Mouse (Mus musculus): ENCODE results near the gene Tmem131. TPM values are rescaled to one million over a fixed set of nuclear protein-coding genes. Genes with fewer than 3 reads are reported as not detected.
"Not testable (repeated sequence)": the region's sequence is repeated elsewhere in the genome, so short reads cannot be mapped to it uniquely, and the experiment has no call there.

Tmem131 gene
- polyA plus RNA-seq, 1 experiment from 2014 or later: 13.1 TPM

- H3K9me3 ChIP-seq (replicated peaks; ENCODE audit: control insufficient read depth, low read length): no peaks in the 10 kb centered on the region
- no peak overlapping the region for H3K9ac ChIP-seq (ENCODE audit: low read length)
- H3K4me2 ChIP-seq (ENCODE audit: low read depth, low read length): no peak overlapping the region
- no peak for ATAC-seq (ENCODE audit: insufficient read depth, low FRiP score)
- WGBS: 50% methylated on average over 14 of the region's 14 CpGs
- H3K36me3 ChIP-seq (ENCODE audit: control insufficient read depth, insufficient read depth, low read length): peaks cover 11% of the 10 kb centered on the region
- H3K27ac ChIP-seq (ENCODE audit: low read length): peak overlapping the region; percentile 77
- H3K27me3 ChIP-seq (ENCODE audit: control insufficient read depth, insufficient read depth, low read length): no peaks in the 10 kb centered on the region
- peaks cover 11% of the 10 kb centered on the region; the same call in 1 of the 2 replicates for H3K4me1 ChIP-seq (ENCODE audit: control insufficient read depth, insufficient read depth, low read length)
- H3K4me3 ChIP-seq (replicated peaks; ENCODE audit: low read length): no peak overlapping the region
Measured at GRCm38 (mm10) chr1:36830913-36831866, 112.3 kb downstream of the Tmem131 start.

- H3K36me3 ChIP-seq (ENCODE audit: control insufficient read depth, insufficient read depth, low read length): peaks cover 23% of the 10 kb centered on the region
- H3K4me2 ChIP-seq (ENCODE audit: low read depth, low read length): no peak overlapping the region
- H3K9me3 ChIP-seq (replicated peaks; ENCODE audit: control insufficient read depth, low read length): no peaks in the 10 kb centered on the region
- H3K4me3 ChIP-seq (replicated peaks; ENCODE audit: low read length): no peak overlapping the region
- no peak for ATAC-seq (ENCODE audit: insufficient read depth, low FRiP score)
- no peaks in the 10 kb centered on the region for H3K27me3 ChIP-seq (ENCODE audit: control insufficient read depth, insufficient read depth, low read length)
- H3K4me1 ChIP-seq (ENCODE audit: control insufficient read depth, insufficient read depth, low read length): no peaks in the 10 kb centered on the region
- no peak overlapping the region for H3K9ac ChIP-seq (ENCODE audit: low read length)
- no peak overlapping the region for H3K27ac ChIP-seq (ENCODE audit: low read length)
- 83% methylated on average over 5 of the region's 5 CpGs for WGBS
Measured at GRCm38 (mm10) chr1:36824356-36824755, 119.1 kb downstream of the Tmem131 start.

DNA sequence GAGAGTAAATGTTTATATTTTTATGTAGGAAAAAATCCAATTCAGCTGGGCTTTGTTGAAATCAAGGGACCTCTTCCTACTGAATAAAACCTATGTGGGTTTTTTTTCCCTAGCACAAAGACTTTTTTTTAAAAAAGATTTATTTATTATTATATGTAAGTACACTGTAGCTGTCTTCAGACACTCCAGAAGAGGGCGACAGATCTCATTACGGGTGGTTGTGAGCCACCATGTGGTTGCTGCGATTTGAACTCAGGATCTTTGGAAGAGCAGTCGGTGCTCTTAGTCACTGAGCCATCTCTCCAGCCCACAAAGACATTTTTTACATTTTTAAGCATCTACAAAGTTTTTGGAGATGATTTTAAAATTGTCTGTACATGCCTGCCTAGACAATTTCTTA lies 121.5 kb downstream of the Tmem131 start:
- H3K4me2 ChIP-seq (ENCODE audit: low read depth, low read length); H3K27me3 ChIP-seq (ENCODE audit: control insufficient read depth, insufficient read depth, low read length); ATAC-seq (ENCODE audit: insufficient read depth, low FRiP score); H3K9me3 ChIP-seq (replicated peaks; ENCODE audit: control insufficient read depth, low read length); H3K9ac ChIP-seq (ENCODE audit: low read length); H3K27ac ChIP-seq (ENCODE audit: low read length); H3K4me1 ChIP-seq (ENCODE audit: control insufficient read depth, insufficient read depth, low read length); H3K4me3 ChIP-seq (replicated peaks; ENCODE audit: low read length): not testable (repeated sequence)
- WGBS: 85% methylated on average over 4 of the region's 4 CpGs
- H3K36me3 ChIP-seq (ENCODE audit: control insufficient read depth, insufficient read depth, low read length): peaks cover 28% of the 10 kb centered on the region

- Histone ChIP-seq H3K4me1 (ENCODE audit: control insufficient read depth, insufficient read depth, low read length) (peaks cover 3% of the 10 kb centered on the region; the same call in 1 of the 2 replicates), H3K36me3 (ENCODE audit: control insufficient read depth, insufficient read depth, low read length) (peaks cover 16% of the 10 kb centered on the region; the same call in 1 of the 2 replicates), H3K9ac (ENCODE audit: low read length) (no peak overlapping the region), H3K4me3 (replicated peaks; ENCODE audit: low read length) (no peak overlapping the region), H3K27ac (ENCODE audit: low read length) (no peak overlapping the region), H3K27me3 (ENCODE audit: control insufficient read depth, insufficient read depth, low read length) (no peaks in the 10 kb centered on the region), H3K4me2 (ENCODE audit: low read depth, low read length) (no peak overlapping the region), H3K9me3 (replicated peaks; ENCODE audit: control insufficient read depth, low read length) (no peaks in the 10 kb centered on the region)
- ATAC-seq (ENCODE audit: insufficient read depth, low FRiP score): no peak
- WGBS: 84% methylated on average over 6 of the region's 6 CpGs
Measured at GRCm38 (mm10) chr1:36815166-36815565, 128.3 kb downstream of the Tmem131 start.

- no peak overlapping the region for H3K9ac ChIP-seq (ENCODE audit: low read length)
- H3K4me3 ChIP-seq (replicated peaks; ENCODE audit: low read length): no peak overlapping the region
- H3K27ac ChIP-seq (ENCODE audit: low read length): no peak overlapping the region
- H3K4me2 ChIP-seq (ENCODE audit: low read depth, low read length): no peak overlapping the region
- WGBS: 69% methylated on average over 5 of the region's 5 CpGs
- no peaks in the 10 kb centered on the region for H3K9me3 ChIP-seq (replicated peaks; ENCODE audit: control insufficient read depth, low read length)
- H3K36me3 ChIP-seq (ENCODE audit: control insufficient read depth, insufficient read depth, low read length): peaks cover 16% of the 10 kb centered on the region; the same call in 1 of the 2 replicates
- no peaks in the 10 kb centered on the region for H3K27me3 ChIP-seq (ENCODE audit: control insufficient read depth, insufficient read depth, low read length)
- peaks cover 3% of the 10 kb centered on the region; the same call in 1 of the 2 replicates for H3K4me1 ChIP-seq (ENCODE audit: control insufficient read depth, insufficient read depth, low read length)
- ATAC-seq (ENCODE audit: insufficient read depth, low FRiP score): no peak
Measured at GRCm38 (mm10) chr1:36814271-36814903, 129.1 kb downstream of the Tmem131 start.

- peak; percentile 69 for ATAC-seq (ENCODE audit: insufficient read depth, low FRiP score)
- H3K9ac ChIP-seq (ENCODE audit: low read length): no peak overlapping the region
- peaks cover 12% of the 10 kb centered on the region; the same call in 1 of the 2 replicates for H3K36me3 ChIP-seq (ENCODE audit: control insufficient read depth, insufficient read depth, low read length)
- no peaks in the 10 kb centered on the region for H3K9me3 ChIP-seq (replicated peaks; ENCODE audit: control insufficient read depth, low read length)
- no peaks in the 10 kb centered on the region for H3K27me3 ChIP-seq (ENCODE audit: control insufficient read depth, insufficient read depth, low read length)
- H3K4me2 ChIP-seq (ENCODE audit: low read depth, low read length): no peak overlapping the region
- WGBS: 46% methylated on average over 7 of the region's 7 CpGs
- H3K4me1 ChIP-seq (ENCODE audit: control insufficient read depth, insufficient read depth, low read length): peaks cover 3% of the 10 kb centered on the region; the same call in 1 of the 2 replicates
- H3K4me3 ChIP-seq (replicated peaks; ENCODE audit: low read length): no peak overlapping the region
- no peak overlapping the region for H3K27ac ChIP-seq (ENCODE audit: low read length)
Measured at GRCm38 (mm10) chr1:36813415-36813814, 130.1 kb downstream of the Tmem131 start.

GRCm38 (mm10) chr1:36811806-36812205 lies 131.7 kb downstream of the Tmem131 start:
- Histone ChIP-seq H3K36me3 (ENCODE audit: control insufficient read depth, insufficient read depth, low read length) (peaks cover 23% of the 10 kb centered on the region), H3K9ac (ENCODE audit: low read length) (no peak overlapping the region), H3K4me1 (ENCODE audit: control insufficient read depth, insufficient read depth, low read length) (peaks cover 3% of the 10 kb centered on the region; the same call in 1 of the 2 replicates), H3K27me3 (ENCODE audit: control insufficient read depth, insufficient read depth, low read length) (no peaks in the 10 kb centered on the region), H3K9me3 (replicated peaks; ENCODE audit: control insufficient read depth, low read length) (no peaks in the 10 kb centered on the region), H3K4me3 (replicated peaks; ENCODE audit: low read length) (no peak overlapping the region), H3K4me2 (ENCODE audit: low read depth, low read length) (no peak overlapping the region), H3K27ac (ENCODE audit: low read length) (no peak overlapping the region)
- WGBS: 89% methylated on average over 7 of the region's 7 CpGs
- no peak for ATAC-seq (ENCODE audit: insufficient read depth, low FRiP score)

DNA sequence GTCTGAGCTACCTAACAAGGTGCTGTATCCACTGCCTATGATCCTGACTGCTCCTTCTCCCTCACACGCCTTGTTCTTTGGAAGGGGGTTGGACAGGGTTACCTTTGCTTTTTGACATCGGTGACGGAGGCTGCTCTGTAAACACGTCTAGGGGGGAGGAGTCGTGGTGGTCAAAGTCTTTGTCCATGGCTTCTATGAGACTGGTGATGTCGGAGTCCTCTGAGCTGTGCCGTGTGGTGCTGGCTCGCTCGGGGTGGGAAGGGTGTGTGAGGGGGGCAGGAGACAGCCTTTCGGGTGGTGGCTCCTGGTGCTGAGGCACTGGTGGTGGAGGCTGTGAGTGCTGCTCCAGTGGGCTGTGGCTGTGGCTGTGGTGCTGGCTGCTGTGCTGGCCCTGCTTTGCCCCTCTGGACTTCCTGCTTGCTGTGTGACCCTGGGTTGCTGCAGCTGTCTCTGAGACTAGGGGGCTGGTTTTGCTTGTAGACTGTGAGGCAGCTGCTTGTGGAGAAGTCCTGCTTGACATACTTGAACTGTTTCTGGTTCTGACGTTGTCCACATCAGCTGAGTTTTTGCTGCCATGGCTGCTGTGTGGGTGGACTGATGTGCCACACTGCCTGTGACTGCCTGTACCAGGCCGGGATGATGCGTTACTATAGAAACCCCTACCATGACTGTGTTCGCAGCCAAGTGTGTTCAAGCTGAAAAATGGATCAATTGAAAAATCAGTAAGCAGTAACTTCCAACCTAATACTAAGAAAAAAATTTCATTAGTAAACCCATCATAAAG lies 135.5 kb downstream of the Tmem131 start:
- H3K4me3 ChIP-seq (replicated peaks; ENCODE audit: low read length): no peak overlapping the region
- WGBS: 86% methylated on average over 14 of the region's 14 CpGs
- H3K4me2 ChIP-seq (ENCODE audit: low read depth, low read length): no peak overlapping the region
- H3K36me3 ChIP-seq (ENCODE audit: control insufficient read depth, insufficient read depth, low read length): peaks cover 28% of the 10 kb centered on the region
- H3K9me3 ChIP-seq (replicated peaks; ENCODE audit: control insufficient read depth, low read length): no peaks in the 10 kb centered on the region
- no peak for ATAC-seq (ENCODE audit: insufficient read depth, low FRiP score)
- H3K4me1 ChIP-seq (ENCODE audit: control insufficient read depth, insufficient read depth, low read length): no peaks in the 10 kb centered on the region
- no peaks in the 10 kb centered on the region for H3K27me3 ChIP-seq (ENCODE audit: control insufficient read depth, insufficient read depth, low read length)
- no peak overlapping the region for H3K27ac ChIP-seq (ENCODE audit: low read length)
- no peak overlapping the region for H3K9ac ChIP-seq (ENCODE audit: low read length)
